In the genomic region with DNA sequence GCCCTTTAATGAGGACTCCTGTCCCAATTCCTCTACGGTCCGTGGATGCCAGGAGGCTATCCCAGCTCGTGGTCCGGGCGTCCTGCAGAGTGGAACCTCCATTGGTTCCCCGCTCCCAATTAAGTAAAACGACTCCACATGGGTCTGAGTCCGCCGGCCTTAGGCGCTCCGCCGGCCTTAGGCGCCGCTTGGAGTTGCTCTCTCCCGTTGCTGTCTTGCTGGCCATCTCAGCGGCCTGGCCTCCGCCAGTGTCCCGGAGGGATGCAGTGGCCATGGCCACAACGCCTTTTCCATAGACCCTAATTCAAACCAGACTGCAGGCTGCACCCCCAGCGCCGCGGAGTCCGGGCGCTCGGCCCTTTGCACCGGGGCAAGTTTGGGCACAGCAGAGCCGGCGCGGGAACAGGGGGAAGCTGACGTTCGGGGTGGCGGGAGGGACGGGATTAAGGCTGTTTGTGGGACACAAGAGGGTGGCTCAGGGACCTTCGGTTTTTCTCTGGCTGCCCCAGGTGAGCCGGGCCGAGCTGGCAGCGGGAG, we compare ENCODE assay signal across 8 mouse cellular contexts. TPM values are rescaled to one million over a fixed set of nuclear protein-coding genes. Genes with fewer than 3 reads are reported as not detected.
DNase-seq lines count a peak whose midpoint lies in the region; ATAC-seq and TF ChIP-seq lines count a peak whose summit lies in the region.

No protein-coding gene starts in this region.

- H3K9me3 ChIP-seq in kidney, embryonic 16.5 days (ENCODE audit: low read length), result no peaks in the 10 kb centered on the region; the same call in 1 of the 2 replicates
- no peaks in the 10 kb centered on the region for H3K9me3 ChIP-seq in G1E (replicated peaks)
- no peaks in the 10 kb centered on the region for H3K9me3 ChIP-seq in hindbrain, embryonic 14.5 days (ENCODE audit: control insufficient read depth, low read length)

- peaks cover 15% of the 10 kb centered on the region for H3K4me1 ChIP-seq in kidney, embryonic 16.5 days (ENCODE audit: insufficient read depth, low read length)
- H3K4me1 ChIP-seq in G1E (ENCODE audit: insufficient read depth, low read depth, low read length), result peaks cover 24% of the 10 kb centered on the region
- H3K4me1 ChIP-seq in hindbrain, embryonic 14.5 days (replicated peaks; ENCODE audit: control insufficient read depth, insufficient read depth, low read length), result peaks cover 17% of the 10 kb centered on the region; the same call in 1 of the 2 replicates

- under 1% methylated on average over 37 of the region's 37 CpGs for WGBS in kidney, embryonic 16.5 days
- under 1% methylated on average over 36 of the region's 37 CpGs for WGBS in hindbrain, embryonic 14.5 days

- H3K27ac ChIP-seq in kidney, embryonic 16.5 days (ENCODE audit: low read length), result peak overlapping the region; percentile 82
- H3K27ac ChIP-seq in hindbrain, embryonic 14.5 days, result peak overlapping the region; percentile 72

- peak overlapping the region; percentile 90 for H3K9ac ChIP-seq in kidney, embryonic 16.5 days (replicated peaks; ENCODE audit: low read length)
- H3K9ac ChIP-seq in hindbrain, embryonic 14.5 days, result peak overlapping the region; percentile 75

- no peak for TF ChIP-seq CTCF in G1E (IDR thresholded peaks at IDR 0.05; ENCODE audit: low read depth, low read length)

- H3K36me3 ChIP-seq in kidney, embryonic 16.5 days (ENCODE audit: insufficient read depth, low read length), result no peaks in the 10 kb centered on the region
- no peaks in the 10 kb centered on the region for H3K36me3 ChIP-seq in G1E (replicated peaks)
- H3K36me3 ChIP-seq in hindbrain, embryonic 14.5 days (replicated peaks; ENCODE audit: control insufficient read depth, insufficient read depth), result no peaks in the 10 kb centered on the region

- DNase-seq in kidney, adult 8-10 months, result no peak
- peak; percentile 11 for DNase-seq in G1E (ENCODE audit: low spot score)
- no peak for DNase-seq in hindbrain, embryonic 14.5 days (ENCODE audit: low spot score)
- DNase-seq in mesoderm, embryonic 11.5 days (ENCODE audit: low read depth, low spot score), result peak; percentile 60
- no peak for DNase-seq in right cerebral cortex, postnatal 25 days
- DNase-seq in kidney, adult 9 months, result no peak

- peak overlapping the region; percentile 87 for H3K4me3 ChIP-seq in kidney, embryonic 16.5 days (ENCODE audit: low read length)
- H3K4me3 ChIP-seq in G1E (ENCODE audit: low read depth, low read length), result peak overlapping the region; percentile 69
- peak overlapping the region; percentile 71 for H3K4me3 ChIP-seq in hindbrain, embryonic 14.5 days (replicated peaks; ENCODE audit: low read length)

- peak overlapping the region; percentile 94 for H3K4me2 ChIP-seq in kidney, embryonic 16.5 days (replicated peaks; ENCODE audit: low read depth, low read length)
- H3K4me2 ChIP-seq in hindbrain, embryonic 14.5 days (replicated peaks), result peak overlapping the region; percentile 98

- H3K27me3 ChIP-seq in kidney, embryonic 16.5 days (ENCODE audit: insufficient read depth, low read length), result no peaks in the 10 kb centered on the region
- peaks cover 36% of the 10 kb centered on the region for H3K27me3 ChIP-seq in G1E (ENCODE audit: insufficient read depth, low read length)
- H3K27me3 ChIP-seq in hindbrain, embryonic 14.5 days (ENCODE audit: control insufficient read depth, insufficient read depth, low read length), result no peaks in the 10 kb centered on the region

- ATAC-seq in kidney, embryonic 16.5 days (ENCODE audit: low FRiP score, low TSS enrichment), result no peak; the same call in none of the 2 replicates
- no peak for ATAC-seq in G1E (ENCODE audit: extremely low read depth, insufficient number of reproducible peaks, low FRiP score, poor library complexity, severe bottlenecking)
- 0 out of 2 replicates have a peak, but pooled peaks have one; percentile 11 for ATAC-seq in erythroblast, adult 5-6 weeks (replicated peaks; ENCODE audit: low FRiP score, poor library complexity, severe bottlenecking)
- ATAC-seq in hindbrain, embryonic 14.5 days (ENCODE audit: low FRiP score), result peak; percentile 15

RNA-seq across cellular contexts. Expression of a gene that starts 0.8 kb away (rescaled TPM):
- 65.4 and 66.9 TPM in 2 replicates for polyA plus RNA-seq in kidney, embryonic 16.5 days (2015; fragmentation: Nextera tagmentation; extraction: Ambion mirVana)
- not detected in 2 replicates for total RNA-seq in G1E (2014; fragmentation: Nextera tagmentation)
- 0.33 and 0.35 TPM in 2 replicates for total RNA-seq in G1E (2017)
- polyA plus RNA-seq in G1E (2012), result 0.69 and 0.73 TPM in 2 replicates
- total RNA-seq in erythroblast, adult 5-6 weeks (2015; ENCODE audit: low replicate concordance), result 1.2 TPM in 1 of 2 replicates, not detected in the other
- total RNA-seq in erythroblast, adult 5-6 weeks (2017; ENCODE audit: low replicate concordance), result 0.98 TPM in 1 of 2 replicates, not detected in the other
- polyA plus RNA-seq in hindbrain, embryonic 14.5 days (2014; fragmentation: Nextera tagmentation; extraction: Ambion mirVana), result 16.8 and 18.1 TPM in 2 replicates

Comparison
In these comparisons a context has a peak if more than half of its experiments do, and no peak if none do; other contexts are left out.
1. ATAC-seq: peak in erythroblast, adult 5-6 weeks (single experiment) and hindbrain, embryonic 14.5 days (single experiment); none in kidney, embryonic 16.5 days (single experiment) and G1E (single experiment).
2. DNase-seq: peak in G1E (single experiment) and mesoderm, embryonic 11.5 days (single experiment); none in kidney, adult 8-10 months (0 of 2), hindbrain, embryonic 14.5 days (single experiment), right cerebral cortex, postnatal 25 days (single experiment) and kidney, adult 9 months (single experiment).
3. RNA of a gene that starts 0.8 kb away (polyA plus RNA-seq): 65.4 to 66.9 TPM in kidney, embryonic 16.5 days and 16.8 to 18.1 TPM in hindbrain, embryonic 14.5 days; 0.69 to 0.73 TPM in G1E; every median in the first group is over 10 times any median in the second.
4. Peak in every context shown above with its lines, with median percentiles within 50 percentile points of each other: H3K4me3 ChIP-seq.